Mouse (Mus musculus) cerebellum, adult 11-12 months (tissue): ENCODE data around the gene Ntrk2.

Experiments
- DNase-seq: peaks from one replicate; pipeline ENCODE4 v3.0.0; 2022

Gene Ntrk2

GRCm38 (mm10) chr13:58806397-58806892, at the start of gene Ntrk2:
Gene Ntrk2 (plus strand): TSS chr13:58806569.
- DNase-seq, result peak; percentile 91

DNA sequence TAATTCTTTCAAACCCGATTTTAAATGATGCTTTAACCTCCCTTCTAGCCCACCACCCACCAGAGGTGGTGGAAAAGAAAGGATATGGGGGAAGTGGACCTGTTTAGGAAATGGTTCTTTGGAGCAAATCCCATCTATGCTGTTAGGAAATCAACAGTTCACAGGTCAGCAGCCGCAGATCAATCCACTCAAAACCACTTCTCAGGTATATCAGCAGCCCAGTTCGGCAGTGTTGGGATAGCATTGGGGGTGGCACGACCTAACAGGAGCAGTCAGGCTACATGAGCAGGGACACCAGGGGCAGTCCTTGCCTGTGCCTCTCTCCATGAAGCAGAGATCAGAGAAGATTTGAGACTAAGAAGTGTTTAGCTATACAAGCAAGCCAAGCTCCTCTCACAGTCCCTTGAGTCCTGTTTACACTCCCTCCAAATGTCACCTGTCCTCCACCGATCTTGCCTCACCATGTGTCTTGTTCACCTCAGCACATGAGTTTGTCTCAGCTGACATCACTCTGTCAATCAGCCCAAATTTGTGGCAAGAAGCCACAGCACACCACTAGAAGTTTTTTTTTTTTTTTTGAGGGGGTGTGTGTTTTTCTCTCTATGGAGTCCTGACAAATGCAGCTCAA, 45.3 kb upstream of the Ntrk2 start:
- DNase-seq, result no peak

DNA sequence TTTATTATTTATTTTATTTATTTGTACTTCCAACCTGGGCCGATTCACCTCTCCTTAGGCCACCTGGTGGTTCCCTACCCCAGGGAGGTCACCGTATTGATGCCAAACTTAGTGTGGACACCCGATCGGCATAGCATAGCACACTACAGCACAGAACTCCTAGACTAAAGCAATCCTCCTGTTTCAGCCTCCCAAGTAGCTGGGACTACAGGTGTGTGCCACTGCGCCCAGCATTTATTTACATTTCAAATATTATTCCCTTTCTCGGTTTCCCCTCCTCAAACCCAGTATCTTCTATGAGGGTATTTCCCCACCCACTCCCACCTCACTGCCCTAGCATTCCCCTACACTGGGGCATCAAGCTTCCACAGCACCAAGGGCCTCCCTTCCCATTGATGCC, 38.1 kb upstream of the Ntrk2 start:
- DNase-seq, result no peak

- DNase-seq, result no peak
Observed at GRCm38 (mm10) chr13:58769438-58769837, 36.9 kb upstream of the Ntrk2 start.

DNA sequence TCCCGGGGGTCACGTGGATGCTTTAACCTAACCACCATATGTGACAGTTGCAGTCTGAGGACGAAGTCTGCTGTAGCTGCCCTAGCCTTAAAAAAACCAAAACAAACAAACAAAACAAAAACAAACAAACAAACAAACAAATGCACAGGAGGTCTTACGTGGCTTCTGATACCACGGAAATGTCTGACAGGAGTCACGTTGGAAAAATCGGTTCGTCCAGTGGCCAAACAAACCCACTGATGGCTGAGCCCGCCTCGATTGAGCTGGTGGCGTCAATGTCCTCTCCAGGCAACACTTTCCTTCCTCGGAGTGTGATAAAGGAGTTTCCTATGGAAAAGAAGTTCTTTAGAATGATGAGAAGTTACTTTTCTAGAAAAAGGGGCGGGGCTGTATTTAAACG, 27.1 kb upstream of the Ntrk2 start:
- no peak for DNase-seq

DNA sequence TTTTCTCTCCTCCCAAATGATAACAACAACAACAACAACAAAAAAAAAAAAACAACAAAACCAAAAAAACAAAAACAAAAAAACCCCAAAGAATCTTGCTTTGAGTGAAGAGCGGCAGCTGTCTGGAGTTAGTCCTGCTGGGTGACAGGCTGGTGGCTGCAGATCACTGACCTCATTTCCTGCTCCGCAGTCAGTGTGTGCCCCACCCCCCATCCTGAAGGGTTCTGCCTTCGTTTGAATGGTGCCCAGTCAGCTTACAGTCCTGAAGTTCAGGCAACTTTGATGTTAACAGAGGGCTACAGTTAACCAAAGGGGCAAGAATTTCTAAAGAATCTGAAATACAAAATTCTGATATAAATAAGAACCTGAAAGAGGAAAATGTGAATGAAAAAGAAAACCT, 19.9 kb upstream of the Ntrk2 start:
- DNase-seq, result peak; percentile 75

- no peak for DNase-seq
Observed at GRCm38 (mm10) chr13:58790741-58791140, 15.6 kb upstream of the Ntrk2 start.

GRCm38 (mm10) chr13:58797386-58797785, 9.0 kb upstream of the Ntrk2 start:
- no peak for DNase-seq

DNA sequence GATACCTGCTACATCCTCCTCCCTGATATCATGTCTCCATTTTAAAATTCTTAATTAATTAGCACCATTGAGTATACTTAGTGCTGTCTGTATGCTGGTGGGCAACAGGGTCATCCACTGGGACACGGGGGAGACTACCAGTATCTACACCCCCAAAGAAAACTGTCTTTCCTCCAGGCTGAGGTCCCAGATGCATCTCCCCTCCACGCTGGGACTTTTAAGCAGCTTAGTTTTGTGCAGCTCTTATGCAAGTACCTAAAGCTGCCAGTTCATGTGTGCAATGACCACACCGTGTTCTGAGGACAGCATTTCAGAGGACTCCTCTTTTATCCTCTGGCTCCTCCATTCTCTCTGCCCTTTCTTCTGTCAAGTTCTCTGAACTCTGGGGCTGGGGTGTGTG, 5.1 kb upstream of the Ntrk2 start:
- DNase-seq, result no peak

GRCm38 (mm10) chr13:58803882-58804281, 2.5 kb upstream of the Ntrk2 start:
- no peak for DNase-seq

GRCm38 (mm10) chr13:58805833-58806232, 536 bp upstream of the Ntrk2 start:
- DNase-seq, result no peak

- DNase-seq, result no peak
Observed at GRCm38 (mm10) chr13:58806896-58807628, 693 bp downstream of the Ntrk2 start.

GRCm38 (mm10) chr13:58807629-58808363, 1.4 kb downstream of the Ntrk2 start:
- DNase-seq, result peak; percentile 89

GRCm38 (mm10) chr13:58808381-58808821, 2.0 kb downstream of the Ntrk2 start:
- peak; percentile 84 for DNase-seq

- peak; percentile 71 for DNase-seq
Observed at GRCm38 (mm10) chr13:58809930-58810329, 3.6 kb downstream of the Ntrk2 start.

- DNase-seq, result peak; percentile 64
Observed at GRCm38 (mm10) chr13:58824752-58825151, 18.4 kb downstream of the Ntrk2 start.

GRCm38 (mm10) chr13:58826356-58827197, 20.2 kb downstream of the Ntrk2 start:
- DNase-seq, result peak; percentile 85

DNA sequence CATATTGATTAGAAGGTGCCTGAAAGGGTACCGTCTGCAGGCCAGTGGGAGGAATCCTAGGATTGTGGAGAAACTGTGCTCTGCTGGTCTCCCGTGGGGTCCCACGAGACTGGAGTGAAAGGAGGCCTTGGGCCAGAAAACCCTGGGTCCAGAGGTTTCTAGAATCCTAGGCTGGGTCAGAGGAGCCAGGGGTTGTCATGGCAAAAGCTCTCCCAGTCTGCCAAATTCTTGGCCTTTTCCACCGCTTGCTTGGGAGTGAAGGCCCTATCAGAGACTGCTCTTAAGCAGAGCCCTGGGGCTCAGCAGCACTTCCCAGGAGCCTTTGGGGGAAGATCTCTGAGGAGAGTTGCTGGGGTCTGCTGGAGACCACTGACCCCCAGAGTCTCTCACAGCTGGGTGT, 25.6 kb downstream of the Ntrk2 start:
- DNase-seq, result no peak

DNA sequence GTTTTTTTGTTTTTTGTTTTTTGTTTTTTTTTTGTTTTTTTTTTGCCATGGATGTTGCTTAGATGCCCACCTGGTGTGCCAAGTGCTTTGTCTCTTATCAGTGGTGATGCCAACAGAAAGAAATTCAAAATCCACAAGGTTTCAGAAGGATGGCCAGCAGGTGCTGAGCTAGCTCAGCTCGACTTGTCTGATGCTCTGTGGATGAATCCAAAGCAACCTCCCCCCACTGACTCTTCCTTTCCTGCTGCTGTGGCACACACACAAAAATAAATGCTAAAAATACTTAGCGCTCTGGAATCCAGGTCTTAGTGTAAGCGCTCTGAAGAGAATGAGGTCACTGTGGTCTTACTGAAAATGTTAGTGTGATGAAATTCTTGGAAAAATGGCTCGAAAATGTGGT, 28.4 kb downstream of the Ntrk2 start:
- peak; percentile 67 for DNase-seq

DNA sequence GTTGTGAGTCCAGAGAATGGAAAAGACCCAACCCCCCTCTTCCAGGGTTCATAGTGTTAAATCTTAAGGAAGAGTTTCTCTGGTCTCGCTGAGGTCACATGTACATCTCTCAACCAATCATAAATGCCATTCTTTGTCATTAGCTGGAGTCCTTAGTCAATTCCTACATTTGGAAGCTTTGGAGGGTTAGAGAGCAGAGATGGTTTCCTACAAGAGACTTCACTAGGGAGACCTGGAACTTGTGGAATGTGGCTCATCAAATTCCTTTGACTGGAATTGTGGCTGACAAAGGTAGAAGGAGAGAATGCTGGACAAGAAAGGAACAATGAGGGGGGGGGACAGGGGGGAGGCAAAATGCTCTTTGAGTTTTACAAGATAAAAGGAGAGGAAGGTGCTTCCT, 30.5 kb downstream of the Ntrk2 start:
- no peak for DNase-seq

DNA sequence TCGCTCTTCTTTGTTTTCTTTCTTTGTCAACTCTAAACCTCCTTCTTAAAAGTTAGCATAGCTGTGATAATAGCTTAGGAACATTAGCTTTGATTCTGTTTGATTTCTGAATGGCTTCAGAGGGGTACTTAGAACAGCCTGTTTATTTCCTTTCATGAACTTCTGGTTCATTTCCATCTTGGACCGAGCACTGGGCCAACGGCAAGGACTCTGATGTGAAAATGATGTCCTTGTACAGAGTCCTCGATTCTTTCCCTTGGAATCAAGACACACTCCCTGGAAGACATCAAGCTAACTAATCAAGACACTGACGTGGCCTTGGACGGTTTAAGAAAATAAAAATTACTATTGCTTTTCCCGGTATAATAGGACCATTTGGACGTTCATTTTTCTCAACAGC, 31.7 kb downstream of the Ntrk2 start:
- no peak for DNase-seq

- peak; percentile 49 for DNase-seq
Observed at GRCm38 (mm10) chr13:58840731-58841359, 34.5 kb downstream of the Ntrk2 start.
